Mouse (Mus musculus): ENCODE results near the gene Man1b1. TPM values are rescaled to one million over a fixed set of nuclear protein-coding genes. Genes with fewer than 3 reads are reported as not detected.

Gene Man1b1
- total RNA-seq, 1 experiment, result 73.0 TPM

DNA sequence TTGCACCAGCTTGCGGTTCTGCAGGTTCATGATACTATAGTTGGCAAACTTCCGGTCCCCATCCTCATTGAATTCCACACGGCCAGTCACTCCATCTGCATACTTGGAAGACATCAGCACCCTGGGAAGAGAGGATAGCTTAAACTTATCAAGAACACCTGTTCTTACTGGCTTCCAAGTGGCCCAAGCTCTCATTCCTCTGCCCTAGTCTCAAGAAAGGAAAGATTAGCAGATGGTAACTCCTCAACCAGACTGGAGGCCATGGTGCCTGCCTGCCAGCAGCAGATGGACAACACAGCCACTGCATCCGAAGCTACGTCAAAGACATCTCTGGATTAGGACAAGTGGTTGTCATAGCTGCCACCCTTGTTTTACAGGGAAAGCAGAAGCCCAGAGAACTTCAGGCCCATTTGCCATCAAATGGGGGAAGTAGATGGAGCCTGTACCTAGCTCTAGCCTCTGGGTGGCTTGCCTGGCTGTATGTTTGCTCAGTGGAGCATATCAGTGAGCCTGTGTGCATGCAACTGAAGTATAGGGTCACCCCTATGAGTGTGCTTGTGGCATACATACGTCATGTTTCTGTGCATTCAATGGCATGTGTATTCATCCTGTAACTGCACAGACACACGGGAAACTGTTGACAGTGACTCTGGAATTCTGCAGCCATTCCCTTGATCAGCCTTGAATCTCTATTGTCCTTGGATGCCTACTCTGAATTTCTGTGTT is 28.0 kb upstream of the Man1b1 start:
- peaks cover 2% of the 10 kb centered on the region; the same call in 1 of the 2 replicates for H3K36me3 ChIP-seq (ENCODE audit: control insufficient read depth, insufficient read depth, low read length, poor library complexity, severe bottlenecking)
- in situ Hi-C loops (cut with MboI; ENCODE audit: low sequenced_read_pairs in 2 of 2, unreplicated experiment in 2 of 2), result no loop called here
- H3K27ac ChIP-seq (ENCODE audit: insufficient read depth, low read depth, low read length, poor library complexity, severe bottlenecking), result no peak overlapping the region
- no peak overlapping the region for H3K9ac ChIP-seq (ENCODE audit: insufficient read depth, low read depth, low read length, poor library complexity, severe bottlenecking)
- H3K4me1 ChIP-seq (ENCODE audit: control insufficient read depth in 2 of 2, insufficient read depth in 2 of 2, low read length in 2 of 2, poor library complexity in 1 of 2), result peaks cover 0 to 3% of the 10 kb centered on the region in 2 experiments; a peak in 1 of 4 replicates
- H3K4me3 ChIP-seq (ENCODE audit: insufficient read depth in 1 of 2, low read depth in 1 of 2, low read length in 2 of 2, poor library complexity in 1 of 2, severe bottlenecking in 1 of 2), result no peak overlapping the region
- H3K9me3 ChIP-seq (ENCODE audit: control insufficient read depth, insufficient read depth, low read depth, low read length), result no peaks in the 10 kb centered on the region
- TF ChIP-seq MAFK (IDR thresholded peaks at IDR 0.05; ENCODE audit: insufficient read depth, low read depth, low read length) (no peak), ZNF384 (IDR thresholded peaks at IDR 0.05; ENCODE audit: low read depth, low read length) (no peak), HCFC1 (IDR thresholded peaks at IDR 0.05; ENCODE audit: borderline replicate concordance, insufficient read depth, low read length) (no peak), CHD2 (IDR thresholded peaks at IDR 0.05; ENCODE audit: low read depth, low read length) (no peak)
- DNase-seq (ENCODE audit: low read depth, low spot score), result no peak

- H3K27ac ChIP-seq (ENCODE audit: insufficient read depth, low read depth, low read length, poor library complexity, severe bottlenecking), result no peak overlapping the region
- peak overlapping the region; percentile 53 to 56 for H3K4me3 ChIP-seq (ENCODE audit: insufficient read depth in 1 of 2, low read depth in 1 of 2, low read length in 2 of 2, poor library complexity in 1 of 2, severe bottlenecking in 1 of 2)
- peaks cover 2% of the 10 kb centered on the region; the same call in 1 of the 2 replicates for H3K36me3 ChIP-seq (ENCODE audit: control insufficient read depth, insufficient read depth, low read length, poor library complexity, severe bottlenecking)
- TF ChIP-seq ZC3H11A (IDR thresholded peaks at IDR 0.05; ENCODE audit: borderline replicate concordance, low read depth, low read length) (no peak), ZNF384 (IDR thresholded peaks at IDR 0.05; ENCODE audit: low read depth, low read length) (no peak), HCFC1 (IDR thresholded peaks at IDR 0.05; ENCODE audit: borderline replicate concordance, insufficient read depth, low read length) (no peak), MAFK (IDR thresholded peaks at IDR 0.05; ENCODE audit: insufficient read depth, low read depth, low read length) (no peak), CHD2 (IDR thresholded peaks at IDR 0.05; ENCODE audit: low read depth, low read length) (no peak)
- no peaks in the 10 kb centered on the region for H3K9me3 ChIP-seq (ENCODE audit: control insufficient read depth, insufficient read depth, low read depth, low read length)
- in situ Hi-C loops (cut with MboI; ENCODE audit: low sequenced_read_pairs in 2 of 2, unreplicated experiment in 2 of 2), result no loop called here
- H3K9ac ChIP-seq (ENCODE audit: insufficient read depth, low read depth, low read length, poor library complexity, severe bottlenecking), result peak overlapping the region; percentile 57
- DNase-seq (ENCODE audit: low read depth, low spot score), result no peak
- H3K4me1 ChIP-seq (ENCODE audit: control insufficient read depth in 2 of 2, insufficient read depth in 2 of 2, low read length in 2 of 2, poor library complexity in 1 of 2), result peaks cover 0 to 3% of the 10 kb centered on the region in 2 experiments; a peak in 1 of 4 replicates
Observed at GRCm38 (mm10) chr2:25304657-25305541, 27.2 kb upstream of the Man1b1 start.

DNA sequence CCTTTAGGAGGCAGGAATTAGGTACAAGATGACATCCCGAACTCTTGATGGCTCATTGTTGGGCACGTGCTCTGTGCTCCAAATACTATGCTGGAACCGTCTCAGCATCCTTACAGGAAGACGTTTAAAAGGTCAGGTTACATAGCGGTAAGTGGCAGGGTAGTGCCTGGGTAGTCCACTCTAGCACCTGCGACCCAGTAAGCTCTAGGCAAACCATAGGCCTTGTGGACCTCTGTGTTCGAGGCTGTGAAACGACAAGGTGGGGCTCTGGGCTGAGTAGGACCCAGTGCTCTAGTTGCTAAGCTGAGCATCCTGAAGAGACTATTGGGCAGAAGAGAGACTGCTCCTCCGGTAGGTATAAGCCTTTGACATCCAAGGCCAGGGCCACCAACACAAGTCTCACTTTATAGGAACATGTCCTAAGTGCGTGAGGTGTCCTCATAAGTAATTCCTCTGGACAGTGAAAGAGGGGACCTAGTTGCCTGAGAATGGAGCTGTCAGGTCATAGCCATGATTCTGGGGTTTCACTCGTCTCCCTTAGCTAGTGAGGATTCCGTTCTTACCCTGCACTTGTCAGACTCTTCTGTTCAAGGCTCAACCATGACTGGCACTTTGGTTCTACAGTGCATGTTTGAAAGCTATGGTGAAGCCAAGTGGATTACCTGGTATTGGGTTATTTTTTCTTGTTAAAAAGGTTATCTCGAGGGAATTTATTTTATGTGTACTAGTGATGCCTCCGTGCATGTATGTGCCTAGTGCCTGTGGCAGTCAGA is 26.4 kb upstream of the Man1b1 start:
- TF ChIP-seq HCFC1 (IDR thresholded peaks at IDR 0.05; ENCODE audit: borderline replicate concordance, insufficient read depth, low read length) (no peak), CHD2 (IDR thresholded peaks at IDR 0.05; ENCODE audit: low read depth, low read length) (no peak), ZC3H11A (IDR thresholded peaks at IDR 0.05; ENCODE audit: borderline replicate concordance, low read depth, low read length) (no peak), ZNF384 (IDR thresholded peaks at IDR 0.05; ENCODE audit: low read depth, low read length) (no peak), MAFK (IDR thresholded peaks at IDR 0.05; ENCODE audit: insufficient read depth, low read depth, low read length) (no peak)

GRCm38 (mm10) chr2:25310180-25310579 is 22.0 kb upstream of the Man1b1 start:
- TF ChIP-seq CHD2 (IDR thresholded peaks at IDR 0.05; ENCODE audit: low read depth, low read length), result no peak
- H3K27ac ChIP-seq (ENCODE audit: insufficient read depth, low read depth, low read length, poor library complexity, severe bottlenecking), result no peak overlapping the region
- in situ Hi-C loops (cut with MboI; ENCODE audit: low sequenced_read_pairs in 2 of 2, unreplicated experiment in 2 of 2), result no loop called here
- 0 out of 2 replicates have a peak overlapping the region, but pooled peaks have one; percentile 2 for H3K9ac ChIP-seq (ENCODE audit: insufficient read depth, low read depth, low read length, poor library complexity, severe bottlenecking)
- H3K9me3 ChIP-seq (ENCODE audit: control insufficient read depth, insufficient read depth, low read depth, low read length), result no peaks in the 10 kb centered on the region
- peaks cover 3 to 18% of the 10 kb centered on the region in 2 experiments; a peak in 3 of 4 replicates for H3K4me1 ChIP-seq (ENCODE audit: control insufficient read depth in 2 of 2, insufficient read depth in 2 of 2, low read length in 2 of 2, poor library complexity in 1 of 2)
- H3K36me3 ChIP-seq (ENCODE audit: control insufficient read depth, insufficient read depth, low read length, poor library complexity, severe bottlenecking), result no peaks in the 10 kb centered on the region
- DNase-seq (ENCODE audit: low read depth, low spot score), result no peak
- peak overlapping the region in 1 of 2 experiments; percentile 64; a peak in 1 of 4 replicates for H3K4me3 ChIP-seq (ENCODE audit: insufficient read depth in 1 of 2, low read depth in 1 of 2, low read length in 2 of 2, poor library complexity in 1 of 2, severe bottlenecking in 1 of 2)

More for the DNA sequence above, 26.4 kb upstream of the Man1b1 start:
- Histone ChIP-seq H3K9me3 (ENCODE audit: control insufficient read depth, insufficient read depth, low read depth, low read length) (no peaks in the 10 kb centered on the region), H3K36me3 (ENCODE audit: control insufficient read depth, insufficient read depth, low read length, poor library complexity, severe bottlenecking) (peaks cover 2% of the 10 kb centered on the region; the same call in 1 of the 2 replicates), H3K4me3 (ENCODE audit: insufficient read depth in 1 of 2, low read depth in 1 of 2, low read length in 2 of 2, poor library complexity in 1 of 2, severe bottlenecking in 1 of 2) (peak overlapping the region in 1 of 2 experiments; percentile 56; a peak in 2 of 4 replicates), H3K27ac (ENCODE audit: insufficient read depth, low read depth, low read length, poor library complexity, severe bottlenecking) (no peak overlapping the region), H3K4me1 (ENCODE audit: control insufficient read depth in 2 of 2, insufficient read depth in 2 of 2, low read length in 2 of 2, poor library complexity in 1 of 2) (peaks cover 0 to 3% of the 10 kb centered on the region in 2 experiments; a peak in 1 of 4 replicates), H3K9ac (ENCODE audit: insufficient read depth, low read depth, low read length, poor library complexity, severe bottlenecking) (0 out of 2 replicates have a peak overlapping the region, but pooled peaks have one; percentile 57)
- in situ Hi-C loops (cut with MboI; ENCODE audit: low sequenced_read_pairs in 2 of 2, unreplicated experiment in 2 of 2), result no loop called here
- no peak for DNase-seq (ENCODE audit: low read depth, low spot score)
